Mouse (Mus musculus) hindbrain, embryonic 10.5 days (tissue): ENCODE measurements at regions not wholly inside any gene's neighbourhood (a gene's known extent, or its start where the extent isn't known, plus 50 kb on each side); places are given as distances from the start of the nearest gene placed in this dataset.
A peak's percentile ranks its signal among the peaks of the same experiment; 100 is the strongest.

ENCODE experiments used
- DNase-seq: peaks from one replicate; pipeline ENCODE4 v3.0.0-alpha.2; 2017; ENCODE audit warnings: low spot score
- H3K27ac ChIP-seq: fragments of 300-500 bp; sonication (generic); 2 replicates; pipeline ENCODE4 v1.5.1; 2016; ENCODE audit warnings: mild to moderate bottlenecking, moderate library complexity
- H3K27me3 ChIP-seq: fragments of 300-500 bp; sonication (generic); 2 replicates; pipeline ENCODE4 v1.6.1; 2016; ENCODE audit warnings: mild to moderate bottlenecking; ENCODE audit not compliant: poor library complexity, insufficient read depth, severe bottlenecking
- H3K36me3 ChIP-seq: fragments of 300-500 bp; sonication (generic); 2 replicates; pipeline ENCODE4 v1.6.1; 2016; ENCODE audit warnings: mild to moderate bottlenecking, moderate library complexity
- H3K4me1 ChIP-seq: fragments of 300-500 bp; sonication (generic); replicated peaks from 2 replicates; pipeline ENCODE4 v1.6.1; 2016; ENCODE audit warnings: mild to moderate bottlenecking
- H3K4me3 ChIP-seq: fragments of 300-500 bp; sonication (generic); 2 replicates; pipeline ENCODE4 v1.5.1; 2016; ENCODE audit warnings: mild to moderate bottlenecking, moderate library complexity
- H3K9me3 ChIP-seq: fragments of 300-500 bp; sonication (generic); 2 replicates; pipeline ENCODE4 v1.6.1; 2016; ENCODE audit warnings: mild to moderate bottlenecking, moderate library complexity
- WGBS: fragments of 180-500 bp; shearing (Covaris S2); methylation state at CpG from one replicate; pipeline ENCODE4 v1.1.7; 2016; 5-methylcytosine and 5-hydroxymethylcytosine counted together

- Histone ChIP-seq H3K9me3 (no peaks in the 10 kb centered on the region), H3K27me3 (no peaks in the 10 kb centered on the region), H3K4me1 (no peaks in the 10 kb centered on the region), H3K4me3 (no peak overlapping the region), H3K27ac (no peak overlapping the region), H3K36me3 (no peaks in the 10 kb centered on the region)
- 8% methylated on average over 7 of the region's 7 CpGs for WGBS
- peak; percentile 26 for DNase-seq
Observed at GRCm38 (mm10) chr2:99236968-99237367, 569.9 kb upstream of the Gm10800 start.
